Mouse (Mus musculus) small intestine, adult 2 months (tissue): Measurements from ENCODE around the gene Ptgdr2.

Experiments used
- CTCF ChIP-seq: fragments of 200-500 bp; IDR thresholded peaks from 2 replicates; pipeline ENCODE4 v1.5.1; 2012; ENCODE audit warnings: low read depth, mild to moderate bottlenecking, control low read depth, inconsistent platforms, low read length, moderate library complexity, mixed read lengths; ENCODE audit not compliant: insufficient replicate concordance, insufficient read length; ENCODE audit errors: extremely low read depth
- POLR2A ChIP-seq: fragments of 200-500 bp; IDR thresholded peaks from 2 replicates; pipeline ENCODE4 v1.6.1; 2012; ENCODE audit warnings: low read depth, mild to moderate bottlenecking, control low read depth, inconsistent platforms, low read length, moderate library complexity

GRCm38 (mm10) chr19:10965721-10966120 is 28.8 kb downstream of the Ptgdr2 start:
- TF ChIP-seq CTCF (no peak), POLR2A (no peak)
